Mouse (Mus musculus) ES-E14 (cell line): ENCODE data around the gene Pcmt1.

Experiments used
- HCFC1 ChIP-seq: IDR thresholded peaks from 2 replicates; pipeline ENCODE4 v1.6.1; 2012; ENCODE audit warnings: low read length, inconsistent platforms, borderline replicate concordance; ENCODE audit not compliant: insufficient read depth
- MAFK ChIP-seq: IDR thresholded peaks from 2 replicates; pipeline ENCODE4 v1.6.1; 2014; ENCODE audit warnings: mild to moderate bottlenecking, low read depth, low read length, inconsistent platforms; ENCODE audit not compliant: insufficient read depth
- ZC3H11A ChIP-seq: IDR thresholded peaks from 2 replicates; pipeline ENCODE4 v1.6.1; 2012; ENCODE audit warnings: low read depth, mild to moderate bottlenecking, inconsistent platforms, low read length, borderline replicate concordance
- ZNF384 ChIP-seq: IDR thresholded peaks from 2 replicates; pipeline ENCODE4 v1.6.1; 2012; ENCODE audit warnings: low read depth, low read length, inconsistent platforms

DNA sequence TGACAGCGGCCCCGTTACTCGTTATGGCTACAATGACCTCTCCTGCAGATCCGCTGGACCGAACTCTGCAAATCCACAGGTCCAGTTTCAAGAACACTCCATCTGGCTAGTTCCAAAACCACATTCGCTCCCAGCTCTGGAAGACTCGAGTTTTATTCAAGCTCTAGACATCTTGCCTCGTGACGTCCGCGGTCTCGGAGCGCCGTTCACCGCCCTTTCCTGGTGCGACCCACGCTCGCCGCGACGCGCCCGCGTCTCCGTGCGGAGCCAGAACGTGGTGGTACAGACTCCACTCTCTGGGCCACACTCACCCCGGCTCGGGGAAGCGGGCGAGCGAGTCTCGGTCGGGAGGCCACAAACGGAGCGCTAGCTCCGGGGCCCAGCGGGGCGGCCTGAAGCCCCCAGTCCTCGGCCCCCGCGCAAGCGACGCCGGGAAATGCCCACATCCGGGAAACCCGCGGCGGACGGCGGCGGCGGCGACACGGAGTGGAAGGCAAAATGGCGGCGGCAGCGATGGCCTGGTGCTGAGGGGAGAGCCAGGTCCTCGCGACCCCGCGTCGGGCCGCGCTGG is at the start of gene Pcmt1, which contains the start of gene Lats1:
- TF ChIP-seq ZNF384 (no peak), MAFK (no peak), ZC3H11A (no peak), HCFC1 (no peak; the same call in 1 of the 2 replicates)
